Mouse (Mus musculus) macrophage (primary cell): ENCODE measurements around the gene Itga9. TPM values are rescaled to one million over a fixed set of nuclear protein-coding genes. Genes with fewer than 3 reads are reported as not detected.

Experiments used
- H3K27ac ChIP-seq: fragments of 350-480 bp; formaldehyde crosslinking; 2 replicates; pipeline ENCODE4 v1.9.0; 2021
- H3K36me3 ChIP-seq: fragments of 350-480 bp; formaldehyde crosslinking; 2 replicates; pipeline ENCODE4 v1.9.0; 2021; ENCODE audit errors: inconsistent target
- H3K4me3 ChIP-seq: fragments of 350-480 bp; formaldehyde crosslinking; 2 replicates; pipeline ENCODE4 v1.9.0; 2021; ENCODE audit errors: inconsistent target
- H3K79me2 ChIP-seq: fragments of 350-480 bp; formaldehyde crosslinking; 2 replicates; pipeline ENCODE4 v1.9.0; 2021; ENCODE audit errors: inconsistent target
- WGBS: methylation state at CpG from one replicate; pipeline ENCODE4 v1.1.7; 2026; ENCODE audit warnings: inconsistent platforms; ENCODE audit not compliant: missing documents; 5-methylcytosine and 5-hydroxymethylcytosine counted together
- polyA plus RNA-seq: library from polyadenylated mRNA; stranded (reverse); fragments of 250-400 nt; gene quantifications from 3 replicates; pipeline ENCODE4 v1.2.4, GENCODE M21; 2018; ENCODE audit warnings: inconsistent platforms
- total RNA-seq, 78 experiments: library from RNA; depleted of rRNA; stranded (reverse); fragments of 250-400 nt; gene quantifications; 1 replicate in 9 of 78; 2 replicates in 24 of 78; 3 replicates in 43 of 78; 4 replicates in 2 of 78; pipeline ENCODE4 v1.2.4; 2018; ENCODE audit warnings: inconsistent platforms in 56 of 78

The Itga9 gene
- total RNA-seq (2018; cell fraction: chromatin; rRNA removed), result 100 to 1,000 TPM in 1 of 26 experiments, 10 to 100 TPM in 25; 26.4 to 213 (median 44.6) TPM
- 1 to 10 TPM; 2.3 to 8.3 (median 5.1) TPM for total RNA-seq (2018; cell fraction: cytosol; rRNA removed)
- 10 to 100 TPM in 23 of 26 experiments, 1 to 10 TPM in 3; 5.3 to 29.7 (median 17.8) TPM for total RNA-seq (2018; cell fraction: nucleus; rRNA removed)
- polyA plus RNA-seq, result 3.7 to 12.3 TPM (median 8.4 TPM) in 3 replicates

DNA sequence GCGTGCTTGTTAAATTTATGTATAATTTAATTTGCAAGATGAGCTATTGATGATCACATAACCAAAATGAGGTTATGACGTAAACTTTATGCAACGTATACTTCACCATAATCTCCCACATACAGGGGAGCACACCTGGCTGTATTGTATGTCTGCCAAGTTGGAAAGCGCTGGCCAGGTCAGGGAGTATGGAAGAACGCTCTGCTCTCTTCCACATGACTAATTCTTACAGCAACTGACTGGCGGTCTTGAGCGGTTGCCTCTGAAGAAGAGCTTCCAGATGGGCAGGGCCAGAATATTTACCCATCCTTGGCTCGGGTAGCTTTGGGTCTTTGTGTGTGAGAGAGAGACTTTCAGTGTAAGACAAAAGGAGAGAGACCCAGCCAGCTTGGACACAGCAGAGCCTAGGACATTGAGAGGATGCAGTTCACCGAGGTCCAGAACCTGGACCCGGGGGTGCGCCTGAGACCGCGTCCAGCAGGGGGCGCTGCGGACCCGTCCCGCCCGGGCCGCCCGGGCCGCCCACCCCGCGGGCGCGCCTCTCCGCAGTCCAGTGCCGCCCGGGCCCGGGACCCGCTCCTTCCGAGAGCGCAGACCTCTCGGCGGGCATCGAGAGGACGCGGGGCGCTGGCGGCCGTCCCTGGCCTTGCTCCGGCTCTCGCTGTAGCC, at the start of gene Itga9:
Gene Itga9, plus strand, starts transcription at position 543 of the 669 bp plus-strand sequence.
- no peaks in the 10 kb centered on the region for H3K79me2 ChIP-seq
- no peak within 1 kb of the TSS for H3K4me3 ChIP-seq
- 14% methylated on average over 37 of the region's 42 CpGs for WGBS
- H3K36me3 ChIP-seq, result no peaks in the 10 kb centered on the region
- no peak within 1 kb of the TSS for H3K27ac ChIP-seq

DNA sequence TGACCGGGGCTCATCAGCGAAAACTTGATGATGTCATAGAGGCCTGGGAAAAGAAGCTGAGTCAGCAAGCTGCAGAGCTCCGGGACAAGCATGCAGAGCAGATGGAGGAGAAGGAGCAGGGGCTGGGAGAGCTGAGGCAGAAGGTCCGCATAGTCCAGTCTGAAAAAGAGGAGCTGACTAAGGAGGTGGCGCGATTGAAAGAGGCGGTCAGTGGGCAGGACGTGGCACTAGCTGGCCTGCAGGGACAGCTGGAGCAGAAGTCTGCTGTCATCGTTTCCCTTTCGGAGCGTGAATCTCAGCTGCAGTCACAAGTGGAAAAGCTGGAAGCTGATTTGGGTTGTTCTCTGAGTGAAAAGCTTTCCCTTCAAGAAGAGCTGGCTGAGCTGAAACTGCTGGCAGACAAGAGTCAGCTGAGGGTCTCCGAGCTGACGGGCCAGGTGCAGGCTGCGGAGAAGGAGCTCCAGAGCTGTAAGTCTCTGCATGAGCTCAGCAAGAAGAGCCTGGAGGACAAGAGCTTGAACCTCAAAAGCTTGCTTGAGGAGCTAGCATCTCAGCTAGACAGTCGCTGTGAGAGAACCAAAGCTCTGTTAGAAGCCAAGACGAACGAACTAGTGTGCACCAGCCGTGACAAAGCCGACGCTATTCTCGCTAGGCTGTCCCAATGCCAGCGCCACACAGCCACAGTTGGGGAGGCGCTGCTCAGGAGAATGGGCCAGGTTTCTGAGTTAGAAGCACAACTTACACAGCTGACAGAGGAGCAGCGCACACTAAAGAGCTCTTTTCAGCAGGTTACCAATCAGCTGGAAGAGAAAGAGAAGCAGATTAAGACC, 49.3 kb upstream of the Itga9 start:
- peaks cover 76% of the 10 kb centered on the region for H3K36me3 ChIP-seq
- no peaks in the 10 kb centered on the region for H3K79me2 ChIP-seq
- 96% methylated on average over 24 of the region's 24 CpGs for WGBS

DNA sequence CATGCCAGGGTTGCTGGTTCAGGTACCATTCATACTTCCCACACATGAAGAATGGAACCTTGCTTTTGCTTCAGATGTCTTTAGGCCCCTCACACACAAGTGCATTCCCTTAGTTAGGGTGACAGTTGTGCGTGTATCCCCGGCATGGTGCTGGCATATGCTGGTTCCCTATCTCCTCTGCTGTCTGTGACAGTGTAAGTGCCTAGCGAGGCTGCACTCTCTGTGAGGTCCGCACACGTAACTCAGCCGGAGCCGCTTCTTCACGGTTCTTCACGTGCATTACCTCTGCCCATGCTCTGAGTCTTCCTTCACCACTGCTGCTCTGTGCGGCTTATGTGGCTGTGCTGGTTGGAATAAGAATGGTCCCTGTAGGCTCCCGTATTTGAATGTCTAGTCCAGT, 43.1 kb upstream of the Itga9 start:
- H3K79me2 ChIP-seq, result no peaks in the 10 kb centered on the region
- WGBS, result 96% methylated on average over 11 of the region's 11 CpGs
- peaks cover 97% of the 10 kb centered on the region for H3K36me3 ChIP-seq
- no peak overlapping the region for H3K27ac ChIP-seq
- no peak overlapping the region for H3K4me3 ChIP-seq

More for the DNA sequence above, 49.3 kb upstream of the Itga9 start:
- Histone ChIP-seq H3K4me3 (no peak overlapping the region), H3K27ac (no peak overlapping the region)

DNA sequence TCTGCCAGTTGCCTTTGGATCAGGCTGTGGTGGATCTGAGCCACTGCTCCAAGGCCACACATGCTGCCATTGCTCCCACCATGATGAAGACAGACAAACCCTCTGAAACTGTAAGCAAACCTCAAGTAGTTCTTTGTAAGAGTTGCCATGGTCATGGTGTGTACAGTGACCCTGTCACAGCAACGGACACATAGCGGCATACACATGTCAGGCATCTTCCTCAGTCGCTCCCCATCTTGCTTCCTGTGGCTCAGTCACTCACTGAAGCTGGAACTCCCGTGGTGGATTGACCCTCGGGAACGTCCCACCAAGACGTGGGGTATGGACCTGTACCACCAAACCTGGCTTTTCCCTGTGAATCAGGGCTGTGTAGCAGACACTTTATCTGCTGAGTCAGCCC, 42.6 kb upstream of the Itga9 start:
- H3K27ac ChIP-seq, result no peak overlapping the region
- WGBS, result 92% methylated on average over 7 of the region's 7 CpGs
- H3K79me2 ChIP-seq, result no peaks in the 10 kb centered on the region
- H3K4me3 ChIP-seq, result no peak overlapping the region
- H3K36me3 ChIP-seq, result peaks cover 96% of the 10 kb centered on the region

DNA sequence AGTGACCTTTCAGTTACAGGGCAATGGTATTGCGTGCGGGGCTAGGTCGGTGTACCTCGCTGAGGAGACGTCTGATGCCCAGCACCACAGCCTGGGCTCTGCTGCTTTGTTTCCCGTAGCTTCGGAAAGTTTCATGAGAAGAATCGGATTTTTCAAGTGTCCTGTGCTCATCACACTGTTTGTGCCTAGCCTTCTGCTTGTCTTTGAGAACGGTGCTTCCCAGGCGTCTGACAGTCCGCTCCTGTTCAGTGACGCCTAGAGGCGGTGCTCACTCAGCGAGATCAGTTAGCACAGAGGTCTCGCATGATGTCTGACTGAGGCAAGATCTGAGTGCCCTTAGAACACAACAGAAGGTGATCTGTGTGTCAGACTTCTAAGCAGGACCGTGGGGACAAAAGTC, 41.8 kb upstream of the Itga9 start:
- Histone ChIP-seq H3K4me3 (no peak overlapping the region), H3K79me2 (no peaks in the 10 kb centered on the region), H3K27ac (no peak overlapping the region), H3K36me3 (peaks cover 96% of the 10 kb centered on the region)
- WGBS, result 95% methylated on average over 16 of the region's 16 CpGs

DNA sequence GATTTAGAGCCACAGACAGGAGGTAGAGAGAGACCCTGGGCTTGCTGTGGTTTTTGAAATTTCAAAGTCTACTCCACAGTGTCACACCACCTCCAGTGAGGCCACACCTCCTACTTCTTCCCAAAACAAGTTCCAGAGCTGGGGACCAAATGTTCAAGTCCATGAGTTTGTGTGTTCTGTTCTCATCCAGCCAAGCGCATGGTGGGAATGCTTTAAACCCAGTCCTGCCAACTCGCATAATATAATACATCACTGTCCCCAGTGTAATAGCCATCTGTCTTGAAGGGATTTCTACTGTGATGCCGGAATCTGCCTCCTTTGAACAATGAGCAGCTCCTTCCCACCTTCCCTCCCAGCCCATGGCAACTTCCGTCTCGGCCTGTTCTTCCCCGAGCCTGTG, 37.2 kb upstream of the Itga9 start:
- H3K36me3 ChIP-seq, result peaks cover 86% of the 10 kb centered on the region
- H3K4me3 ChIP-seq, result no peak overlapping the region
- WGBS, result 96% methylated on average over 6 of the region's 6 CpGs
- no peak overlapping the region for H3K27ac ChIP-seq
- no peaks in the 10 kb centered on the region for H3K79me2 ChIP-seq

DNA sequence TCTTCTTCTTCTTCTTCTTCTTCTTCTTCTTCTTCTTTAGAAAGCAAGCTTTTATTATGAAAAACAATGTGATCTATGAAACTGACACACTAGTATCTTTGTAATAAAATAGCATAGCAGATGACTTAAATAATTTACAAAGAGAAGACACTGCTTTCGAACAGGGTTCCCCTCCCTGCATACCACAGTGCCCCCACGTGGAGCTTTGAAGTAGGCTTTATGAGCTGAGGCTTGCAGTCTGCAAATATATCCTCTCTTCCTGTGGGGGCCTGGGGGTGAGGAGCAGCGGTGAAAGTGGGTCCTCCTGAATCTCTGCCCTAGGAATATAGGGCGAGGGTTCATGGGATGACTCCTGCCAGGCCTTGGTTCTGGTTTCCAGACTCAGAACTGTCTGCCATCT, 35.6 kb upstream of the Itga9 start:
- H3K36me3 ChIP-seq, result peaks cover 86% of the 10 kb centered on the region
- WGBS, result 90% methylated on average over 4 of the region's 4 CpGs

DNA sequence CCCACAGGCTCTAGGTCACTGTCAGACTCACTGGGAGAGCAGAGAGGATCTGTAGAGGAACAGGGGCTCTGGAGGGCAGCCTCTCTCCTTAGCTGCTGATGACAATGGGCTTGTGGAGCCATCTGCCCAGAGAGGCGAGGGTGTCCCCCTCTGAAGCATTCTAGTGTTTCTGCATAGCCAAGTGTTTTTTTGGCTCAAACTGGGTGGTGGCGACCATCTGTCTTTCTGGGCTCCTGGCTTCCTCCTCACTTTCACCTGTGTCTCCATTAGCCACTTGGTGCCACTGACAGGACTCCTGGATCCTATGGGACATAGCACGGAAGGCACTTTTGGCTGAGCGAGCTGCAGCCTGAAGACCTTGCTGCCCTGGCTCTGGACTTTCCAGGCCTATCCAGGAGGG, 34.8 kb upstream of the Itga9 start:
- H3K4me3 ChIP-seq, result no peak overlapping the region
- H3K79me2 ChIP-seq, result no peaks in the 10 kb centered on the region
- 94% methylated on average over 4 of the region's 4 CpGs for WGBS
- no peak overlapping the region for H3K27ac ChIP-seq
- H3K36me3 ChIP-seq, result peaks cover 86% of the 10 kb centered on the region

More for the DNA sequence above, 35.6 kb upstream of the Itga9 start:
- Histone ChIP-seq H3K4me3 (no peak overlapping the region), H3K79me2 (no peaks in the 10 kb centered on the region), H3K27ac (no peak overlapping the region)

DNA sequence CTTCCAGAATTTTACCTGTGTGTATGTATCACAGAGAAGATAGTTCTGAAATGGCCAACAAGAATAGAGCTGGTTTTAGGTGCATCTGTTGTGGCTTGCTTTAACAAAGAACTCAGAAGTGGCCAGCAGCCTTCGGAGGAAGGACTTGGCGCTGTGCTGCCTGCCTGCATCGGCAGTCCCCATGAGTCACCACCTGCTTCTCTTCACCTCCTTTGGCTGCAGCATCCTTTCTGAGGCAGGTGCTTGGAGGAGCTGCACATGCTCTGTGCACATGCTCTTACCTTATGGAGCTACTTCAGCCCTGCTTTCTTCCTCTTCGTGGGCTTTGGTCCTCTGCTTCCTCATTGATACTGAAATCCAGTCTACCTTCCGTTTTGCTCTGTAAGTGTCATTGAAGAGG, 31.6 kb upstream of the Itga9 start:
- no peaks in the 10 kb centered on the region for H3K79me2 ChIP-seq
- no peak overlapping the region for H3K27ac ChIP-seq
- no peak overlapping the region for H3K4me3 ChIP-seq
- peaks cover 85% of the 10 kb centered on the region for H3K36me3 ChIP-seq
- 78% methylated on average over 5 of the region's 5 CpGs for WGBS

DNA sequence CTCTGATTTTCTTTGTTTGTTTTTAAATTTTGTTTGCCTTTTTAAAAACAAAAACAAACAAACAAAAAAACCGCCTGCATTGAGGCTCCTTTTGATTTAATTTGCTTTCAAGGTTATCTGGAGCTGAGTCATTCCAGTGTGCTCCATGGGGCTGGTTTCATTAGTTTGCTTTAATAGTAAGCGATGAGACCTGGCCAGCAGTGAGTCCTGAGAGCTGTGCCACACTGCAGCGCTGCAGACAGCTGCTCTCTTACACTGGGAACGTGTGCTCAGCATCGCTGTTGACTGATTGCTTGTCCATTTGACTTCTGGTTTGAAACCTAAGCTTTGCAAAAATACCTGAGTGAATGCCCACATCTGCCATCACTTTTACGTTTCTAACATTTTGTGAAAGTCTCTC, 26.1 kb upstream of the Itga9 start:
- peaks cover 70% of the 10 kb centered on the region for H3K36me3 ChIP-seq
- no peaks in the 10 kb centered on the region for H3K79me2 ChIP-seq
- H3K4me3 ChIP-seq, result no peak overlapping the region
- WGBS, result 95% methylated on average over 6 of the region's 6 CpGs
- no peak overlapping the region for H3K27ac ChIP-seq

DNA sequence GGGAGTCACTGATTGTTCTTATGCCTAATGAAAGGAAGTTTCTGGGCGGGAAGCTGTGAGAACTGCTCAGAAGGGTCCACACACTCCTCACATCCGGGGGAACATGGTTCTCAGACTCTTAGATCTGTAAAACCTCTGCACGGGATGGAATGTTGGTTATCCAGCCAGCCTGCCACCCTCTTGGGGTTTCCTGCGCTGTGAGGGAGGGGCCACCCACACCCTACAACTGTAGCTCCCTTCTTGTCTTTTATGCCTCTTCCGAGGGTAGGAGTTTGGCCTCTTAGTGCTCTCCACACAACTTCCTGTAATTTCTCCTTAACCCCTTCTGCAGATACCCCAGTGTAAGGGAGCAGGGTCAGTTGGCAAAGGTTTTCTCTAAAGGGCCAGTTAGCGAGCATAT, 23.7 kb upstream of the Itga9 start:
- no peaks in the 10 kb centered on the region for H3K79me2 ChIP-seq
- no peak overlapping the region for H3K4me3 ChIP-seq
- peaks cover 47% of the 10 kb centered on the region for H3K36me3 ChIP-seq
- H3K27ac ChIP-seq, result no peak overlapping the region
- WGBS, result 42% methylated on average over 6 of the region's 6 CpGs

DNA sequence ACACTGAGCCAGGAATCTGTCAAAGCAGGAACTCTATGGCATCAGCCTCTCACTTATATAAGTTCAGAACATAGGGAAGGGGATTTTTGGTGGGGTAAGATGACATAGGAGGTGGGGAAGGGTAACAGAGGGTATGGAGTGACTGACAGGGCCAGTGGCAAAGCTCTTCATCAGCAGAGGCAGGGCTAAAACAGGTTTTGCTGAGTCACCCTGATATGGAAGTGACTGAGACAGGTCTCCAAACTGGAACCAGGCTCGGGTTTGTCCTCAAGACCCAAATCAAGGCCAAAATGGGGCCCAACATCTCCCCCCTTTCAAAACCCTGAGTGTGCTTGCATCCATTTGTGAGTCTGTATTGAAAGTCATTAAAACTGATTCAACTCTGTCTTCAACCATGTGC, 21.7 kb upstream of the Itga9 start:
- peaks cover 27% of the 10 kb centered on the region for H3K36me3 ChIP-seq
- 0% methylated on average over 1 of the region's 1 CpGs for WGBS

DNA sequence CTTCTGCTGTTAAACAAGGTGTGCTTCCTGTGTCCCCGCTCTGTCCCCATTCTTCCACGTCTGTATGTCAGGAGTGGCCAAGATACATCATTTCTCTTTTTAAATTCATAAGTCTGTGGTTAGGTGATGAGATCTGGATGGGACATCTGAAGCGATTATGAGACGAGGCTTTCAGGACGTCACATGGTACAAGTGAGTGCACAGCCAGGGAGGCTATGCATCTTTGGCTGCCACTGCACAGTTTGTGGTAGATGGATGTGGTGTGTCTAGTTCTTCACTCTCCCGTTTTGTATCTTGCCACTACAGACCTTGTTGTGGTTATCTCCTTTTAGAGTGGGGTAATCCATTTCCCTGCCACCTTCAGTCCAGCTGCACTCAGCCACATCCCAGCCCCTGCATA, 20.5 kb upstream of the Itga9 start:
- WGBS, result 70% methylated on average over 6 of the region's 6 CpGs
- Histone ChIP-seq H3K36me3 (peaks cover 17% of the 10 kb centered on the region), H3K79me2 (no peaks in the 10 kb centered on the region), H3K4me3 (no peak overlapping the region), H3K27ac (no peak overlapping the region)

More for the DNA sequence above, 21.7 kb upstream of the Itga9 start:
- no peaks in the 10 kb centered on the region for H3K79me2 ChIP-seq
- no peak overlapping the region for H3K4me3 ChIP-seq
- H3K27ac ChIP-seq, result no peak overlapping the region

DNA sequence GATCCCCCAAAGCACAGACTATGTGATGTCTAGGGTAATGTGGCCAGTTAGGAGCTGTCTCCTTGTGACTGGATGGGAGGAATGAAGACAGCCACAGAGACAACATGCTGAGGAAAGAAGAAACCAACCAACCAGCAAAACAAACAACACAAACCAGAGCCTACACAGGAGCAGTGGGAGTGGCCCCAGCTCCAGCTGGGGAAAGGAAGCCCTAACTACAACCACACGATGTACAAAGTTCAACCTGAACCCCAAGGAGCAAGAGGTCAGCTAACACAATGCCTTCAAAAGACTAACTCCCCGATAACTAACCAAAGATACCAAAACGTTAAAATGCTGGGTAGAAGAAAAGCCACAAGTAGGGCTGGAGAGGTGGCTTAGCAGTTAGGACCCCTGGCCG, 19.4 kb upstream of the Itga9 start:
- 71% methylated on average over 4 of the region's 4 CpGs for WGBS
- no peak overlapping the region for H3K4me3 ChIP-seq
- no peak overlapping the region for H3K27ac ChIP-seq
- no peaks in the 10 kb centered on the region for H3K79me2 ChIP-seq
- peaks cover 8% of the 10 kb centered on the region; the same call in 1 of the 2 replicates for H3K36me3 ChIP-seq

DNA sequence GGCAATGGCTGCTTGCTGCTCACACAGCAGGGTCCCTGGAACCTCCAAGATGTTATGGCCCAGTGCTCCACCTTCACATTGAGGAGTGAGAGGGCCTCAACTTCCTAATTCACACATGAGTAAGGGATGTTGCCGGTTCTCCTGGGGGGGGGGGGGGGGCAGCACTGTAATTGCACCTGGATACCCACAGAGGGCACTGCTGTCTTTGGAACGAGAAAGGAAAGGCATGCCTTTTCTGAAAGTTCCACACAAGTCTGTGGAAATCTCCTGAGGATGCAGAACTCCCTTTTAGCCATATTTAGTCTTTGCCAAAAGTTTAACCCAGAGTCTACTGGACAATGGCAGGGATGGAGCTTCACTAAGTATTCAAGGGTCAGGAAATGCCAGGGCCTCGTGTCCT, 17.2 kb upstream of the Itga9 start:
- no peaks in the 10 kb centered on the region for H3K36me3 ChIP-seq
- no peak overlapping the region for H3K27ac ChIP-seq
- no peak overlapping the region for H3K4me3 ChIP-seq
- H3K79me2 ChIP-seq, result no peaks in the 10 kb centered on the region
- 21% methylated on average over 3 of the region's 3 CpGs for WGBS
